Mouse (Mus musculus) forebrain, embryonic 10.5 days (tissue): ENCODE measurements at regions not wholly inside any gene's neighbourhood (a gene's known extent, or its start where the extent isn't known, plus 50 kb on each side); places are given as distances from the start of the nearest gene placed in this dataset.
"Not testable (repeated sequence)": the region's sequence is repeated elsewhere in the genome, so short reads cannot be mapped to it uniquely, and the experiment has no call there.

Source experiments
- DNase-seq: peaks from one replicate; pipeline ENCODE4 v3.0.0-alpha.2; 2017; ENCODE audit warnings: low spot score; ENCODE audit errors: extremely low spot score
- H3K27ac ChIP-seq: fragments of 300-500 bp; sonication (generic); 2 replicates; pipeline ENCODE4 v1.5.1; 2016; ENCODE audit warnings: mild to moderate bottlenecking
- H3K27me3 ChIP-seq: fragments of 300-500 bp; sonication (generic); 2 replicates; pipeline ENCODE4 v1.6.1; 2016; ENCODE audit warnings: mild to moderate bottlenecking; ENCODE audit not compliant: poor library complexity, severe bottlenecking
- H3K36me3 ChIP-seq: fragments of 300-500 bp; sonication (generic); replicated peaks from 2 replicates; pipeline ENCODE4 v1.6.1; 2016; ENCODE audit warnings: mild to moderate bottlenecking, moderate library complexity
- H3K4me1 ChIP-seq: fragments of 300-500 bp; sonication (generic); 2 replicates; pipeline ENCODE4 v1.6.1; 2016
- H3K4me3 ChIP-seq: fragments of 300-500 bp; sonication (generic); 2 replicates; pipeline ENCODE4 v1.5.1; 2016; ENCODE audit warnings: mild to moderate bottlenecking, moderate library complexity
- H3K9me3 ChIP-seq: fragments of 300-500 bp; sonication (generic); 2 replicates; pipeline ENCODE4 v1.6.1; 2016; ENCODE audit warnings: mild to moderate bottlenecking, moderate library complexity
- WGBS: fragments of 180-500 bp; shearing (Covaris S2); methylation state at CpG from one replicate; pipeline ENCODE4 v1.1.7; 2016; 5-methylcytosine and 5-hydroxymethylcytosine counted together

- 83% methylated on average over 5 of the region's 5 CpGs for WGBS
- Histone ChIP-seq H3K4me3 (no peak overlapping the region), H3K4me1 (peaks cover 16% of the 10 kb centered on the region), H3K27me3 (no peaks in the 10 kb centered on the region), H3K36me3 (no peaks in the 10 kb centered on the region), H3K27ac (no peak overlapping the region), H3K9me3 (no peaks in the 10 kb centered on the region)
- no peak for DNase-seq
These were observed 85.0 kb downstream of the Glrx3 start for GRCm38 (mm10) chr7:137522450-137522849.

DNA sequence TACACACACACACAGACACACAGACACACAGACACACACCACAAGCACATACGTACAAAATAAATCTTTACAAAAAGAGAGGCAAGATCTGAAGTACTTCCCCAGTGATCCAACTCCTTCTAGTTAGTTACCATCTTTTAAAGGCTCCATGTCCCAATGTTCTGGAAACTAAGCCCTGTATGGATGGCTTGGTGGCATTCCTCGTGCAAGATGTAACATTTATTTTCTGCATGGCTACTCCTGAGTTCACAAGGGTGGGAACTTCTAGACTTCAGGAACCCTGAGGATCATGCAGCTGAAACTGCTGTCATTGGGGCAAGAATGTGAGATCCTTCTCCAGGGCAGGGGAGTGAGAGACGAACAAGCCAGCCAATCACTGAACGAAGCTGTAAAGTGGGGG is 96.1 kb downstream of the Glrx3 start:
- no peak for DNase-seq
- Histone ChIP-seq H3K9me3 (no peaks in the 10 kb centered on the region), H3K27ac (no peak overlapping the region), H3K27me3 (no peaks in the 10 kb centered on the region), H3K4me3 (no peak overlapping the region), H3K36me3 (no peaks in the 10 kb centered on the region), H3K4me1 (no peaks in the 10 kb centered on the region)
- 87% methylated on average over 4 of the region's 4 CpGs for WGBS

DNA sequence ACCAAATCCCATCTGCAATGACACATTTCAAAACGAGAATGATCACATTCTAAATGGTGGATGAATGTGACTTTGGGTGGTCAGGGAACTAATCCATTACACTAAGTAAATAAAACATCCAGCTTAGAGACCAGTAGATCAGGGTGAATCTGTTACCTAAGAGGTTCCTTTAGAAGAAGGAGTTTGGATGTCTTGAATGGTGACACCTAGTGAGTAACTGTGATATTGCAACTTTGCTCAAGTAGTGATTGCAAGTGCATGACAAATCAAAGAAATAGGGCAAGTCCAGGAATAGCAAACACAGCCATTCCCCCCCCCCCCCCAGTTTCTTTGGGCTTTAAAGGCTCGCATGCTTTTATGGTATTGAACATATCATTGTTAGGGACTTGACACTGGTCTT is 112.6 kb downstream of the Glrx3 start:
- Histone ChIP-seq H3K27ac (no peak overlapping the region), H3K36me3 (no peaks in the 10 kb centered on the region), H3K27me3 (no peaks in the 10 kb centered on the region), H3K9me3 (no peaks in the 10 kb centered on the region), H3K4me3 (no peak overlapping the region), H3K4me1 (peaks cover 10% of the 10 kb centered on the region)
- no peak for DNase-seq
- 41% methylated on average over 2 of the region's 2 CpGs for WGBS

- Histone ChIP-seq H3K27me3 (no peaks in the 10 kb centered on the region), H3K4me1 (peaks cover 17% of the 10 kb centered on the region), H3K27ac (no peak overlapping the region), H3K36me3 (no peaks in the 10 kb centered on the region), H3K4me3 (no peak overlapping the region), H3K9me3 (no peaks in the 10 kb centered on the region)
- DNase-seq, result no peak
- 68% methylated on average over 5 of the region's 5 CpGs for WGBS
These were observed 115.3 kb downstream of the Glrx3 start for GRCm38 (mm10) chr7:137552551-137553198.

GRCm38 (mm10) chr7:137555481-137555880 is 118.1 kb downstream of the Glrx3 start:
- Histone ChIP-seq H3K4me3 (no peak overlapping the region), H3K27me3 (no peaks in the 10 kb centered on the region), H3K9me3 (no peaks in the 10 kb centered on the region), H3K36me3 (no peaks in the 10 kb centered on the region), H3K27ac (no peak overlapping the region), H3K4me1 (peaks cover 17% of the 10 kb centered on the region)
- no peak for DNase-seq
- 75% methylated on average over 2 of the region's 2 CpGs for WGBS

GRCm38 (mm10) chr7:137557439-137557838 is 120.0 kb downstream of the Glrx3 start:
- H3K4me1 ChIP-seq, result peaks cover 15% of the 10 kb centered on the region
- H3K4me3 ChIP-seq, result no peak overlapping the region
- H3K9me3 ChIP-seq, result no peaks in the 10 kb centered on the region
- DNase-seq, result no peak
- H3K36me3 ChIP-seq, result no peaks in the 10 kb centered on the region
- H3K27ac ChIP-seq, result no peak overlapping the region
- no peaks in the 10 kb centered on the region for H3K27me3 ChIP-seq
- 92% methylated on average over 3 of the region's 3 CpGs for WGBS

- no peak for DNase-seq
- H3K4me1 ChIP-seq, result peaks cover 7% of the 10 kb centered on the region
- no peak overlapping the region for H3K4me3 ChIP-seq
- no peaks in the 10 kb centered on the region for H3K9me3 ChIP-seq
- no peak overlapping the region for H3K27ac ChIP-seq
- H3K27me3 ChIP-seq, result no peaks in the 10 kb centered on the region
- no peaks in the 10 kb centered on the region for H3K36me3 ChIP-seq
- WGBS, result 89% methylated on average over 3 of the region's 3 CpGs
These were observed 121.5 kb downstream of the Glrx3 start for GRCm38 (mm10) chr7:137558871-137559270.

DNA sequence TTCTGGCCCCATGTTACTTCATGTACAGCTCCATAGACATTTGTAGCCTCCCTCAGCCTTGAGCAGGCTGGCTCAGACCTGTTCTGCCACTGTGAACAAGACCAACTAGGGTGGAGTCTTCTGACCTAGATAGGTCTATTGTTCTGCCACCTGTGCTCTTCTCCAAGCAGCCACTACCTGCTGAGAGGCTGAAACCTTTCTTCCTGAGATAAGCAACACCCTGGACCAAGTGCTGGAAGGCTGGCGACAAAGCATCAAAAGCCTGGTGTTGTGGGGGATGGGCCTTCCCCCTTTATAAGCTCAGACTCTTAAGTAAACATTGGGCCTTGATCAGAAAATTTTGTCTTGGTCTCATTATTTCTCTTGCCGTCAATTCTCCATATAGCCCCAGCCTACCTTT is 132.8 kb downstream of the Glrx3 start:
- DNase-seq, result no peak
- 82% methylated on average over 2 of the region's 2 CpGs for WGBS

DNA sequence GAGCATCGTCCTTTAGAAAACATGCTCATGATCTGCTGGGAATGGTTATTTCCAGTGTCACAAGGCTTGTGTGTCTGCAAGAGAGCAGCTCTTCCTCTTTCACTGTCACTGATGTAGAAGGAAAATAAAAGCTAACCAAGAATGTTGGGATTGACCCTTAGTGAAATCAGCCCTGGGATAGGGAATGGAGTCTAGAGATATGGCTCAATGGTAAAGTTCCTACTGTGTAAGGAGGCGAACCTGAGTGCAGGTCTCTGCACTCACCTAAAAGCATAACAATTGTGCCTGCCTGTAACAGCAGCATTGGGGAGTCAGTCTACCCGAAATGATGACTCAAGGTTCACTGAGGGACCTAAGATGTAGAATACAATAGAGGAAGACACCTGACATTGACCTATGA is 138.1 kb downstream of the Glrx3 start:
- no peak overlapping the region for H3K4me3 ChIP-seq
- no peak for DNase-seq
- H3K36me3 ChIP-seq, result no peaks in the 10 kb centered on the region
- H3K27me3 ChIP-seq, result no peaks in the 10 kb centered on the region
- H3K9me3 ChIP-seq, result no peaks in the 10 kb centered on the region
- H3K27ac ChIP-seq, result no peak overlapping the region
- WGBS, result 82% methylated on average over 3 of the region's 3 CpGs
- H3K4me1 ChIP-seq, result no peaks in the 10 kb centered on the region

More for the DNA sequence above, 132.8 kb downstream of the Glrx3 start:
- no peaks in the 10 kb centered on the region for H3K27me3 ChIP-seq
- no peaks in the 10 kb centered on the region for H3K4me1 ChIP-seq
- H3K36me3 ChIP-seq, result no peaks in the 10 kb centered on the region
- H3K4me3 ChIP-seq, result no peak overlapping the region
- no peaks in the 10 kb centered on the region for H3K9me3 ChIP-seq
- H3K27ac ChIP-seq, result no peak overlapping the region

- WGBS, result 70% methylated on average over 6 of the region's 6 CpGs
- DNase-seq, result no peak
- no peak overlapping the region for H3K27ac ChIP-seq
- no peak overlapping the region for H3K4me3 ChIP-seq
- H3K4me1 ChIP-seq, result no peaks in the 10 kb centered on the region
- H3K9me3 ChIP-seq, result no peaks in the 10 kb centered on the region
- H3K36me3 ChIP-seq, result no peaks in the 10 kb centered on the region
- H3K27me3 ChIP-seq, result no peaks in the 10 kb centered on the region
These were observed 138.8 kb downstream of the Glrx3 start for GRCm38 (mm10) chr7:137576251-137576650.

DNA sequence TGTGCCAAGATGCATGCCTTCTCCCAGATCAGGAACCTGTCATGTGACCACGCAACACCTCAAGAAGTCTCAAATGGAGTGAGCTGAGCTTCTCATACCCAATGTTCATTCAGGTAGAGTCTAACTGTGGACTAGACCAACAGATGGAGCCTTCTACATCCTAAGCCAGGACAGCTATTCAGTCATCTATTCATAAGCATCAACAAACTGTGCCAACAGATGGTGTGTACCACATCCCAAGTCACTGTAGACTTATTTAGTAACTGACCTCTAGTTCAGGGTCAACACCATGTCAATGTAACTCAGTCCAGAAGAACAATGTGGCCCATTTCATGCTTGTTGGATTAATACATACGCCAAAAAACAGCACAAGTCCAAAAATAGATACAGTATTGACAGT is 146.1 kb downstream of the Glrx3 start:
- no peak overlapping the region for H3K4me3 ChIP-seq
- DNase-seq, result no peak
- H3K27ac ChIP-seq, result no peak overlapping the region
- H3K9me3 ChIP-seq, result 0 out of 2 replicates have a peak, but pooled peaks cover 5% of the 10 kb centered on the region
- no peaks in the 10 kb centered on the region for H3K27me3 ChIP-seq
- H3K4me1 ChIP-seq, result peaks cover 2% of the 10 kb centered on the region; the same call in 1 of the 2 replicates
- WGBS, result 89% methylated on average over 2 of the region's 2 CpGs
- H3K36me3 ChIP-seq, result no peaks in the 10 kb centered on the region

GRCm38 (mm10) chr7:137584916-137585315 is 147.5 kb downstream of the Glrx3 start:
- H3K9me3 ChIP-seq, H3K36me3 ChIP-seq, H3K4me3 ChIP-seq, DNase-seq, H3K27ac ChIP-seq, H3K4me1 ChIP-seq, H3K27me3 ChIP-seq: not testable (repeated sequence)
- WGBS, result 86% methylated on average over 4 of the region's 4 CpGs

DNA sequence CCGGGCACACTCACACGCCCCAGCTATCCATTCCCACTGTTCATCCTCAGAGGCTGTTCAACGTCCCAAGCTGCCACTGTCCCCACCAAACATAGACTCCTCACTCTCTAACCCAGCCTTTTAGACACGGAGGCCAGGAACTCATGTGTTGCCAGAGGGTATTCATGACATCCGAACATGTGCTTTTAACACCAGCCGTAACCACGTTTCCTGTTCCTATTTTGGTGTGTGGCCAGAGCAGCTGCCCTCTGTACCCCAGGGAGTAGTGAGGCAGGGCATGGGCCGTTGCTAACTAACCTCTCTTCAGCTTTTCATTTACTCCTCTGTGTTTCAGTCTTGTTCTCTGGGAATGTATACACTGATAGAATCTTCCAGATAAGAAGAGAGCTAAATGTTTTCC is 156.2 kb downstream of the Glrx3 start:
- no peaks in the 10 kb centered on the region for H3K36me3 ChIP-seq
- 72% methylated on average over 8 of the region's 8 CpGs for WGBS
- no peak for DNase-seq
- no peaks in the 10 kb centered on the region for H3K27me3 ChIP-seq
- no peaks in the 10 kb centered on the region for H3K9me3 ChIP-seq
- no peak overlapping the region for H3K4me3 ChIP-seq
- H3K4me1 ChIP-seq, result peaks cover 9% of the 10 kb centered on the region
- no peak overlapping the region for H3K27ac ChIP-seq

DNA sequence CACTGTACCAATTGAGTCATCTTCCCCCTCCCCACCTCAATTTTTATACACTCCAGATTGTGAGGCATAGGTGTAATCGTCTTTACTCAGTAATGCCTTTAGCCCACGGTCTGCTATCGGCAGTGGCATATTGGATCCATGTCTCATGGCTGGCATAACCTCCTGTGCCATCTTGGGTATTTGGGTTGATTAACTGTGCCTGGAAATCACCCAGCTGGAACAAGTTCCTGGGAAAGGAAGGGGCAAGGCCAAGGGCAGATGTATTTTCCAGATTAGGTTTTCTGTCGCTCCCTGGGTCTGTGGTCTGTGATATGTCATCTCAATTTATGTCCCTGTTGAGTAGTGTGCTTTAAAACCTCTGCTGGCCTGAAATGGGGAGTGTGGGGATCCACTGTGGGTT is 158.2 kb downstream of the Glrx3 start:
- Histone ChIP-seq H3K36me3 (no peaks in the 10 kb centered on the region), H3K4me1 (peaks cover 5% of the 10 kb centered on the region; the same call in 1 of the 2 replicates), H3K9me3 (no peaks in the 10 kb centered on the region), H3K27ac (no peak overlapping the region), H3K27me3 (no peaks in the 10 kb centered on the region), H3K4me3 (no peak overlapping the region)
- no peak for DNase-seq
- 89% methylated on average over 4 of the region's 4 CpGs for WGBS
